Mouse (Mus musculus) inflammation-experienced regulatory T-cells, adult 16 weeks (primary cell): ENCODE data around the gene Utp6. TPM values are rescaled to one million over a fixed set of nuclear protein-coding genes. Genes with fewer than 3 reads are reported as not detected.

Experiments used
- polyA plus RNA-seq: library from polyadenylated mRNA; unstranded; fragments of 100-300 nt; shearing (Covaris generic); gene quantifications from one replicate; pipeline ENCODE4 v1.2.1, GENCODE M21; 2017

Utp6 gene
- 67.4 TPM for polyA plus RNA-seq

DNA sequence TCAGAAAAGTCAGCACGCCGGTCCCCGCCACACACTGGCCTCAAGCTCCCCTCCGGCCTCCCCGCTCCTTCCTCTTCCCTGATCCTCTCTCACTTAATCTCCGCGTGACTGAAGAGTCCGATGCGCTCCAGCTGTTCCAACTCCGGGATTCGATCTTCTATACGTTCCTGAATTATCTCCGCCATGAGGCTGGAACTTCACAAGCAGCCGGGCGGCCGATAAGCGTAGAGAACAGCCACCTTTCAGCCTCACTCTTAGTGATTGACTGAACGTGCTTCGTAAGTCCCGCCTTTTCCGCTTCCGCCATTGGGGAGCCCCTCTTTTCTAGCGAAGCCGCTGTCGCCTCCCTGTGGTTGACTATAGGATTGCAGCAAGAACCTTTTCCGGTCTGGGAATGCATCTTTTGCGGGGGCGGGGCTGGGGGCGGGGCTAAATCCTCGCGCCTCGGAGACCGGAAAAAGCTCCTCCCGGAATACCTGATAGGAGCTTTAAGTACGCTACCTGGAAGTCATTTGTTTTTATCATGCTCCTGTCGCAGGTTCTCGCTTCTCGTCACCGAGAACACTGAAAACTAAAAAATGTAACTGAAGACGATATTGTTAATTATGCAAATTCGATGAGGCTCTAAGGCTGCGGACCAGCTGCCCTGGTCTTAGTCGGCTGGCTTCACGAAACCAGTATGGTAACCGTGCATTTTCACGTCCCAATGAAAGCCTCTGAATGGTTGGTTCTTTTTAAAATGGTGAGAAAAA is at the start of gene Utp6:
Utp6 (minus strand) TSS at position 266 of the 752 bp plus-strand sequence.

DNA sequence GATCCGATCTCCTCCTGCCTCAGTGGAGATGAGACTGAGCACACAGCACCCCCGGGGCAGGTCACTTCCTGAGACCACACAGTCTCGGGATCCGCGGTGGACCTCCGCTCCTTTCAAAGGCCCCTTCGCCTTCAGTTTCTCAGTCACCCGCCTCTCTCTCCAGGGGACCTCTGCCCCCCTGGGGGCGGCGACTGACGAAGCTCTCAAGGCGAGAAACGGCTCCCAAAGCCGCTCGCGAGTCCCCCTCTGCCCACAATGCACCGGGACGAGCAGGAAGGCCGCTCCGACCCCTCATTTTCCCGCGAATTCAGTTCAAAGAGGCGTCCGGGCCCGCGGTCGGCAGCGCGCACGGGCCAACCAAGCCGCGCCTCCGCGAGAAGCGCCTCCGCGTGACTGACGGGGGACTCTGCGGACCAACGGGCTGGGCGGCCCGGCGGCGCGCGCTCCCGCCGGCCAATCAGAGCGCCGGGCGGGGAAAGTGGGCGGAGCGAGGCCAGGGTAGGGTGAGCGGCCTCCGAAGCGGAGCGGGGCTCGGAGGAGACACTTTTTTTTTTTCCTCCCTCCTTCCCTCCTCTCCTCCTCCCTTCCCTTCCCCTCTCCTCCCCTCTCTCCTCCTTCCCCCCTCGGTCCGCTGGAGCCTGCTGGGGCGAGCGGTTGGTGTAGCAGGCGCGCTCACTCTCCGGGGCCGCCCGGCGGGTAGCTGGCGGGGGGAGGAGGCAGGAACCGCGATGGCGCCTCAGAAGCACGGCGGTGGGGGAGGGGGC is 30.6 kb upstream of the Utp6 start, which contains the start of gene Suz12:
Suz12 (plus strand) TSS at position 515 of the 764 bp plus-strand sequence.

Other genes with a start within 250 kb of the Utp6 start
- gene Suz12, start 30.7 kb upstream of the Utp6 start, polyA plus RNA-seq, result 11.4 TPM
- gene Crlf3, start 118.6 kb upstream of the Utp6 start, polyA plus RNA-seq, result 400 TPM
- gene Atad5, start 127.0 kb upstream of the Utp6 start, polyA plus RNA-seq, result 5.9 TPM
- gene Tefm, start 179.8 kb upstream of the Utp6 start, polyA plus RNA-seq, result 26.4 TPM
- 0.22 TPM for gene Adap2, start 191.7 kb upstream of the Utp6 start, polyA plus RNA-seq
- 21.4 TPM for gene Rnf135, start 221.5 kb upstream of the Utp6 start, polyA plus RNA-seq
- 34.8 TPM for gene Rhot1, start 246.6 kb upstream of the Utp6 start, polyA plus RNA-seq